Comparison of ENCODE assay signal across 8 mouse cellular contexts in the genomic region with DNA sequence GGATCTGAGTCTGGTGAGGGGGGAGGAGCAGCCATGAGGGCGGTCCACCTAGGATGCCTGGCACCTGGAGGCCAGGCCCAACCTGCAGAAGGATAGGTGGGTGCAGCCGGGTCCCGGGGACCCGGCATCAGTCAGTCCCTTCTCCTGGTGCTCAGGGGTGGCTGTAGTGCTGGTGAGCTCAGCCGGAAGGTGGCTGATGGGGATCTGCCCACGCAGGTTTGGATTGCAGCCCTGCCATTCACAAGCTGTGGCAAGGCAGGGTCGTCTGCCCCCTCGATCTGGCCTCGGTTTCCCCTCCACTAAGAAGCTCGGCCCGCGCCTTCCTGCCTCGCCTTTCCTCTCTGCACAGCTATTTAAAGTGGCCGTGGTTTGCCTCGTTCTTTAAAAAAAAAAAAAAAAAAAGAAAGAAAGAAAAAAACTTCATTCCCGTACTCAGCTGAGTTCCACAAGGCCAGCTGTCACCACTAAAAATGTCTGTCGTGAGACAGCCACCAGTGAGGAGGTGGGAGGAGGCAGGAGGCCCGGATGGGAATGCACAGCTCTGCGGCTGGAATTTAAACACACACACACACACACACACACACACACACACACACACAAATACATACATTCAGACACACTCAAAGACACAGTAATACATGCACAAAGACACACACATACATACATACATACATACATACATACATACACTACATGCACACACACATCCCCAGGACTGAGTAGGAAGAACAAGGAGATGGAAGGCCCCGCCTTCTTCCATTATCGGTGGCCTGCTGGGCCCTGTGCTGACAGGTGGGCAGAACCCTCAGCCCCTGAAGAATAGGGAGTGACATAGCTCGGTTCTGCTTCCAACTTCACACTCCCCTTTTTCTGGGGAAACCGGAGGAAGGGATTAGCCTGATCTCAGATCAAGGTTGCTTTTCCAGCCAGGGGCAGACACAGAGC. TPM values are rescaled to one million over a fixed set of nuclear protein-coding genes. Genes with fewer than 3 reads are reported as not detected.
DNase-seq lines count a peak whose midpoint lies in the region; ATAC-seq and TF ChIP-seq lines count a peak whose summit lies in the region.

No protein-coding gene starts in this region.

- DNase-seq in hindbrain, embryonic 10.5 days (ENCODE audit: low spot score), result no peak
- DNase-seq in hindbrain, embryonic 11.5 days (ENCODE audit: low spot score), result no peak
- no peak for DNase-seq in ES-E14 (ENCODE audit: low read depth, low spot score)
- DNase-seq in embryonic facial prominence, embryonic 14.5 days (ENCODE audit: low spot score), result peak; percentile 80
- DNase-seq in left cerebral cortex, postnatal 14 days (ENCODE audit: low spot score in 2 of 2), result peak; percentile 76 to 93
- no peak for DNase-seq in adrenal gland, adult (ENCODE audit: inconsistent age in 2 of 2, low spot score in 1 of 2)
- no peak for DNase-seq in spleen, adult 18-20 months

- H3K9me3 ChIP-seq in hindbrain, embryonic 10.5 days, result no peaks in the 10 kb centered on the region
- no peaks in the 10 kb centered on the region for H3K9me3 ChIP-seq in hindbrain, embryonic 11.5 days (ENCODE audit: control insufficient read depth, low read length)
- no peaks in the 10 kb centered on the region for H3K9me3 ChIP-seq in ES-E14 (ENCODE audit: control insufficient read depth, insufficient read depth, low read depth, low read length)
- no peaks in the 10 kb centered on the region for H3K9me3 ChIP-seq in embryonic facial prominence, embryonic 14.5 days (ENCODE audit: control insufficient read depth, low read length)

- in situ Hi-C loops in ES-E14 (cut with MboI; ENCODE audit: low sequenced_read_pairs in 2 of 2, unreplicated experiment in 2 of 2), result no loop called here

- WGBS in hindbrain, embryonic 10.5 days, result 51% methylated on average over 23 of the region's 23 CpGs
- 57% methylated on average over 22 of the region's 23 CpGs for WGBS in hindbrain, embryonic 11.5 days
- WGBS in embryonic facial prominence, embryonic 14.5 days, result 40% methylated on average over 23 of the region's 23 CpGs

- ATAC-seq in hindbrain, embryonic 11.5 days (ENCODE audit: low FRiP score), result no peak
- peak; percentile 78; the same call in 1 of the 2 replicates for ATAC-seq in embryonic facial prominence, embryonic 14.5 days (ENCODE audit: low read depth)
- no peak for ATAC-seq in megakaryocyte progenitor cell, adult 5-6 weeks (replicated peaks; ENCODE audit: poor library complexity)

- no peak overlapping the region for H3K4me2 ChIP-seq in hindbrain, embryonic 11.5 days (replicated peaks; ENCODE audit: low read depth, low read length)
- no peak overlapping the region for H3K4me2 ChIP-seq in embryonic facial prominence, embryonic 14.5 days (ENCODE audit: low read depth, low read length)

- intact Hi-C loops in left cerebral cortex, postnatal 14 days (cut with DNase I), result loop anchor here (5.0 kb wide), 1 partner anchor 98 kb away; no protein-coding TSS in a partner anchor

- H3K4me3 ChIP-seq in hindbrain, embryonic 10.5 days, result no peak overlapping the region
- H3K4me3 ChIP-seq in hindbrain, embryonic 11.5 days (ENCODE audit: low read depth, low read length), result no peak overlapping the region
- no peak overlapping the region for H3K4me3 ChIP-seq in ES-E14 (ENCODE audit: insufficient read depth in 1 of 2, low read depth in 1 of 2, low read length in 2 of 2, poor library complexity in 1 of 2, severe bottlenecking in 1 of 2)
- H3K4me3 ChIP-seq in embryonic facial prominence, embryonic 14.5 days (ENCODE audit: low read depth, low read length), result no peak overlapping the region

- no peaks in the 10 kb centered on the region for H3K27me3 ChIP-seq in hindbrain, embryonic 10.5 days (ENCODE audit: insufficient read depth, poor library complexity, severe bottlenecking)
- H3K27me3 ChIP-seq in hindbrain, embryonic 11.5 days (ENCODE audit: control insufficient read depth, insufficient read depth, low read length), result no peaks in the 10 kb centered on the region
- H3K27me3 ChIP-seq in embryonic facial prominence, embryonic 14.5 days (replicated peaks; ENCODE audit: control insufficient read depth, insufficient read depth, low read length), result no peaks in the 10 kb centered on the region

- no peak overlapping the region for H3K9ac ChIP-seq in hindbrain, embryonic 11.5 days (ENCODE audit: low read depth, low read length)
- no peak overlapping the region for H3K9ac ChIP-seq in ES-E14 (ENCODE audit: insufficient read depth, low read depth, low read length, poor library complexity, severe bottlenecking)
- H3K9ac ChIP-seq in embryonic facial prominence, embryonic 14.5 days (ENCODE audit: low read depth, low read length), result 0 out of 2 replicates have a peak overlapping the region, but pooled peaks have one; percentile 19

- peaks cover 14% of the 10 kb centered on the region; the same call in 1 of the 2 replicates for H3K4me1 ChIP-seq in hindbrain, embryonic 10.5 days (replicated peaks)
- H3K4me1 ChIP-seq in hindbrain, embryonic 11.5 days (replicated peaks; ENCODE audit: control insufficient read depth, insufficient read depth, low read length), result no peaks in the 10 kb centered on the region
- peaks cover 0 to 10% of the 10 kb centered on the region in 2 experiments; a peak in 1 of 4 replicates for H3K4me1 ChIP-seq in ES-E14 (ENCODE audit: control insufficient read depth in 2 of 2, insufficient read depth in 2 of 2, low read length in 2 of 2, poor library complexity in 1 of 2)
- 0 out of 2 replicates have a peak, but pooled peaks cover 5% of the 10 kb centered on the region for H3K4me1 ChIP-seq in embryonic facial prominence, embryonic 14.5 days (ENCODE audit: control insufficient read depth, insufficient read depth, low read length)

- H3K36me3 ChIP-seq in hindbrain, embryonic 10.5 days, result no peaks in the 10 kb centered on the region
- no peaks in the 10 kb centered on the region for H3K36me3 ChIP-seq in hindbrain, embryonic 11.5 days (ENCODE audit: control insufficient read depth, insufficient read depth, low read length)
- no peaks in the 10 kb centered on the region for H3K36me3 ChIP-seq in ES-E14 (ENCODE audit: control insufficient read depth, insufficient read depth, low read length, poor library complexity, severe bottlenecking)
- H3K36me3 ChIP-seq in embryonic facial prominence, embryonic 14.5 days (ENCODE audit: control insufficient read depth, insufficient read depth, low read length), result no peaks in the 10 kb centered on the region

- peak overlapping the region; percentile 50 for H3K27ac ChIP-seq in hindbrain, embryonic 10.5 days
- H3K27ac ChIP-seq in hindbrain, embryonic 11.5 days (ENCODE audit: low read depth, low read length), result no peak overlapping the region
- H3K27ac ChIP-seq in ES-E14 (ENCODE audit: insufficient read depth, low read depth, low read length, poor library complexity, severe bottlenecking), result no peak overlapping the region
- peak overlapping the region; percentile 63 for H3K27ac ChIP-seq in embryonic facial prominence, embryonic 14.5 days (replicated peaks; ENCODE audit: low read depth, low read length)

TF ChIP-seq in ES-E14, 5 proteins besides CTCF, POLR2A, EP300 and RAD21:
- TF ChIP-seq CHD2 (IDR thresholded peaks at IDR 0.05; ENCODE audit: low read depth, low read length) (no peak), ZNF384 (IDR thresholded peaks at IDR 0.05; ENCODE audit: low read depth, low read length) (peak; percentile 38; the same call in 1 of the 2 replicates)

RNA-seq across cellular contexts. Expression of gene Ier5l, which starts 29.9 kb away (rescaled TPM):
- polyA plus RNA-seq in hindbrain, embryonic 10.5 days (2016; fragmentation: Nextera tagmentation; extraction: Ambion mirVana), result 3.1 and 3.3 TPM in 2 replicates
- polyA plus RNA-seq in hindbrain, embryonic 11.5 days (2014; fragmentation: Nextera tagmentation; extraction: Ambion mirVana), result 6.3 and 6.8 TPM in 2 replicates
- total RNA-seq in ES-E14 (2012; rRNA removed), result 13.3 and 17.7 TPM in 2 replicates
- 3.4 TPM in 2 replicates for polyA plus RNA-seq in embryonic facial prominence, embryonic 14.5 days (2014; fragmentation: Nextera tagmentation; extraction: Ambion mirVana)
- 10 to 100 TPM; 12.7 to 15.1 TPM for total RNA-seq in left cerebral cortex, postnatal 14 days (2021)
- total RNA-seq in megakaryocyte progenitor cell, adult 5-6 weeks (2015), result 0.07 and 0.12 TPM in 2 replicates
- total RNA-seq in megakaryocyte progenitor cell, adult 5-6 weeks (2017), result 0.10 and 0.96 TPM in 2 replicates

Comparison
In these comparisons a context has a peak if more than half of its experiments do, and no peak if none do; other contexts are left out.
1. H3K27ac ChIP-seq: peak in hindbrain, embryonic 10.5 days (single experiment) and embryonic facial prominence, embryonic 14.5 days (single experiment); none in hindbrain, embryonic 11.5 days (single experiment) and ES-E14 (single experiment).
2. DNase-seq: peak in embryonic facial prominence, embryonic 14.5 days (single experiment) and left cerebral cortex, postnatal 14 days (2 of 2); none in hindbrain, embryonic 10.5 days (single experiment), hindbrain, embryonic 11.5 days (single experiment), ES-E14 (single experiment), adrenal gland, adult (0 of 2) and spleen, adult 18-20 months (0 of 2).